Mouse (Mus musculus) testis, adult 2 months (tissue): ENCODE measurements around the gene Dnajc15.

Experiments used
- CTCF ChIP-seq: fragments of 200-500 bp; IDR thresholded peaks from 2 replicates; pipeline ENCODE4 v1.5.1; 2012; ENCODE audit warnings: low read depth, mild to moderate bottlenecking, inconsistent platforms, low read length, moderate library complexity; ENCODE audit not compliant: control insufficient read depth, insufficient read depth, insufficient replicate concordance
- POLR2A ChIP-seq: fragments of 200-500 bp; IDR thresholded peaks from 2 replicates; pipeline ENCODE4 v1.6.1; 2012; ENCODE audit warnings: low read depth, mild to moderate bottlenecking, inconsistent platforms, low read length, moderate library complexity; ENCODE audit not compliant: control insufficient read depth

GRCm38 (mm10) chr14:77864510-77864909 lies 10.4 kb downstream of the Dnajc15 start:
- TF ChIP-seq POLR2A = no peak
- no peak for TF ChIP-seq CTCF
